Mouse (Mus musculus) stomach, postnatal 0 days (tissue): ENCODE results near the gene Scube3.

Experiments used
- CTCF ChIP-seq: IDR thresholded peaks from 2 replicates; pipeline ENCODE4 v1.5.1; 2016; ENCODE audit warnings: antibody characterized with exemption, low read depth, mild to moderate bottlenecking, moderate library complexity
- EP300 ChIP-seq: optimal IDR thresholded peaks from 2 replicates; pipeline ENCODE3; 2016; ENCODE audit warnings: antibody characterized with exemption

GRCm38 (mm10) chr17:28188313-28188712, 46.4 kb downstream of the Scube3 start:
- TF ChIP-seq CTCF: no peak
- no peak for TF ChIP-seq EP300
